Mouse (Mus musculus): ENCODE measurements around the gene Mrpl42. TPM values are rescaled to one million over a fixed set of nuclear protein-coding genes. Genes with fewer than 3 reads are reported as not detected.

Mrpl42 gene
- 10.0 and 14.5 TPM in 2 replicates for polyA plus RNA-seq (2012)

DNA sequence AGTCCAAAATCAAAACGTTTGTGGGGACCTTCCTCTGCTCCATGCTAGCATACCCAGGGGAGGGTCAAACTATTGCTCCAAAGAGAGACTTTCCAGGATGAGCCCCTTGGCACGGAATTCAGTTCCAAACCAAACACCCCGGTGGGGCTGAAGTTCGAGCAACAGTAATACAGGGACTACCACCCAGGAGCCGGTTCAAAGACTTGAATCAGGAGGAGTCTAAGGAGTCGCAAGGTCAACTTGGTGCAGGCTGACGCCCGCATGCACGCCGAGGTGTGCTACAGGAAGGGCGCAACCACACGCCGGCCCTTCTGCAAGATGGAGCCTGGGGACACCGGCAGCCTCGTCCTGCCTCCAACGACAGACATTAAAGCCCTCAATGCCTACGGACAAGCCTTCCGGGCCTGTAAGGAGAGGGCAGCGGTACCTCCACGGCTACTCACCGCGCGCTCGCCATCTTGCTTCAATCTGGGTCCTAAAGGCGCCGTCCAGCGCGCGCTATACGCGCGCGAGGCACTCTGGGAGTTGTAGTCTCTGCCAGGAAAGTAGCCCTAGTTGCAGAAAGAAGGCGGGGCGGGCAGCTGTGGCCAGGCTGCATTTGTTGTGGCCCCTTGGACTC is at the start of gene Mrpl42:
TSS of gene Mrpl42 (minus strand) at position 478 of the 619 bp plus-strand sequence.
- TF ChIP-seq GATA1 (IDR thresholded peaks at IDR 0.05; ENCODE audit: low read length): no peak

DNA sequence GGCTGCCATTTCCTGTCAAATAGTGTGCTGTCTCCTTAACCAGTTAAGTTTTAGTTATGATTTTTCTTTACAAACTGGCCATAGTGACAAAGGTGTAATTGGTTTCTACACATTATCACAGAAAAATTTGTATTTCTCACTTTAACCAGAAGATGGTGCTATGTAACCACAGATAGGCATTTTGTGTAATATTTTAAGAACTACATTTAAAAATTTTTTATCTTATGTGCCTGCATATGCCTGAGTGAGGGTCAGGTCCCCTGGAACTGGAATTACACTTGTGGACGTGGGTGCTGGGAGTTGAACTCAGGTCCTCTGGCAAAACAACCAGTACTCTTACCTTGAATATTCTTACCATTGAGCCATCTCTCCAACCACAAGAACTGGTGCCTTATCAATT is 48.8 kb upstream of the Mrpl42 start:
- no peak for TF ChIP-seq GATA1 (IDR thresholded peaks at IDR 0.05; ENCODE audit: low read length)

DNA sequence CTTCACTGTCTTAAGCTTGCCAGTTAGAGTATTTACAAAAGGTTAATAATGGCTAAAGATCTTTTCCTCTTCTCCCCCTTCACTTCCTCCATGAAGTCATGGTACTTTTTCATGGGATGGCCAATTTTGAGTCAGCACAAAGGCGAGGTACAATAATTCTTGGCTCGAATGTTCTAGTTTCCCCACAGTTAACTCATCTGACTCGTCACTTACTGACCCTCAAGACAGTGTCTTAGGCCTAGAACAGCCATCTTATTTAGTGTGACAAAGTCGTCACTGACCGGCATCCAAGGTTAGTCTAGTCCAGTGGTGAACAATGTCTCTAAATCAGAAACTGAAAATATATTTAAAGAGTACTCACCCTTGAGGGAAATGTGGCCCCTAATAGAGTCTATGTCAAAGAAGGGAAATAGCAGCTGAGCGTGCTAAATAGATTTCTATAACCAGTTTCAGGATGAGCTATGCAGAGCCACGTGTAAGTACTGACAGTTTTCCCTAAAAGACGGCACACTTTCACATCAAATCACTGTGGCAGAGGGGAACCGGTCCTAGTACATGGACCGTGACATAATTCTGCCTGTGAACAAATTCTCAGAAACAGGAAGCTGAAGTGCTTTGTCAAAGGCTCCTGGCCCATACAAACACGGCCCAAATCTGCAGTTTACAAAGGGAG is 46.5 kb upstream of the Mrpl42 start:
- no peak for TF ChIP-seq GATA1 (IDR thresholded peaks at IDR 0.05; ENCODE audit: low read length)

DNA sequence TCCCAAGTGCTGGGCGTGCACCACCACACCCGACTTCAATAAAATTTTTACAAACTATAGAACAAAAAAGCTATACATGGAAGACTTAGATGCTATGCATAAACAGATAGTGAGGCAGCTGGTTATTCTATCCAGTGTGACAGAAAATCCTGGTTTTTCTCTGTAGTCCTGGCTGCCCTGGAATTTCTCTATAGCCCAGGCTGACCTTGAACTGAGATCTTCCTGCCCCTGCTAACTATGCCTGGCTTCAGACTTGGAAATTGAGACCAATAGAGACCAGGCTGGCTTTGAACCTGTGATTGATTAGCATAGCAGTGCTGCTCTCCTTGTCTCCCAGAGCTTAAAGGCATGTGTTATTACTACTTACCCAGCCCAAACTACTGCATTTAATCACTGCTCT is 44.4 kb upstream of the Mrpl42 start:
- TF ChIP-seq GATA1 (IDR thresholded peaks at IDR 0.05; ENCODE audit: low read length): no peak

DNA sequence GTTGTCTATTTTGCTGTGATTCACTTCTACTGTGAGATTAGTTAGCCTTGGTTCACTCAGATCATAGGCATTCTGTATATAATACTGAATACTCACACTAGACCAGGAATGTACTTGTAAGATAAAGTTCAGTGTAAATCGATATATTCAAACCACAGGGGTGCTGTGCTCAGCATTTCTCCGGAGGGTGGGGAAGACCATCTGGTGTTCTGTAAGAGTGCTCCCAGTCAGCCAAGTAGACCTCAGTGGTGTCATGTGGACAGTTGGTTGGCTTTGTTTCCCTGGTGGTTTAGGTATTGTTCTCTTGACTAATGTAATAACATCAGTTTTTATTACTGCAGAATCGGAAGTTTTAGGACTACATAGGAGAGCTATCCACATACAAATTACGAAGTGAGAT is 43.3 kb upstream of the Mrpl42 start:
- no peak for TF ChIP-seq GATA1 (IDR thresholded peaks at IDR 0.05; ENCODE audit: low read length)

DNA sequence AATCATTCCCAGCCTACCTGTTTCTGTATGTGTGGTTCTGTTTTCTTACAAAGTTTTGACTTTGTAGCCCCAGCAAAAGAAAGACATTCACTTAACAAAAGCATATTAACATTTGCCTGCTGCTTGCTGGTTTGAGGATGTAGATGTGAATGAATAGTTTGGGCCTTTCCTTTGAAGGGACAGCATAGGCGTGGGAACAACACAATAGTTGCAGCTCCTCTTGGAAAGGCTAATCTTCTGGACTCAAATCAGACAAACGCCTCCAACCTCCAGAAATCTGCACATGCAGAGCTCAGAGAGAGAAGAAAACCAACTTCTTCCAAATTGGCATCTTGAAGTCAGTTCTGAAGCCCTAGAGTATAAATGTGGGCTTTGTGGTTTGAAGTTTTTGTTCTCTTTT is 42.9 kb upstream of the Mrpl42 start:
- no peak for TF ChIP-seq GATA1 (IDR thresholded peaks at IDR 0.05; ENCODE audit: low read length)

DNA sequence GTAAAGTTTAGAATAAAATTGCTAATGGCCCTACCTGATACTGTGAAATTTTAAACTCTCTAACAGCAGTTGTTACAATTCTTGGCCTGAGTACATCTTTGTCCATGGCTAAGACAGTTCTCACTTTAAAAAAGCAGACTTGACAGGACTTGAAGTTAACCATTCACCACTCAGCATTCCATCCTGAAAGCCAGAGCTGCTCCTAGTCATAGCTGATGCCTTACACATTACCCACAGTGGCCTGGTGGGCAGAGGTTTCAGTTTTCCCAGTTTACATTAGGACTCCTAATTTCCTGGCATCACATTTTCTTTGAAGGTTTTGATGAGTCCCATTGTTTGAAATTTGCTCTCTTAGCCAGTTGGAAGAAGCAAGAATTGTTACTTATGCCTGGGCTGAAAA is 42.3 kb upstream of the Mrpl42 start:
- TF ChIP-seq GATA1 (IDR thresholded peaks at IDR 0.05; ENCODE audit: low read length): no peak

DNA sequence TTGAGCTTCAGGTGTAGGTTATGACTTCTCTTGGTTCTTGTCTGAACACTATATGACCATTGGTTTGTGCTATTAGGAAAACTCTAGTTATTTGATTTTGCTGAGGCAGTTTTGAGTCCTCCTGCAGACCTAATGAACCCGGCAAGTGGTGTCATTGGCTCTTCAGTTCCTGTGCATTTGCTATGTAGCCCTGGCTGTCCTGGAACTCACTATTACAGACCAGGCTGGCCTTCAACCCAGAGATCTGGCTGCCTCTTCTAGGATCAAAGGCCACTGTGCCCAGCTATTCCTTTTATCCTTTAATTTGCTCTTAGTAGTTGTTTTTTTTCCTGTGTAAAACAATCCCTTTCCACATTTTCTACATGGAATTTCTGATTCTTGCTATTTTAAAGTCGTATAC is 41.6 kb upstream of the Mrpl42 start:
- TF ChIP-seq GATA1 (IDR thresholded peaks at IDR 0.05; ENCODE audit: low read length): no peak

DNA sequence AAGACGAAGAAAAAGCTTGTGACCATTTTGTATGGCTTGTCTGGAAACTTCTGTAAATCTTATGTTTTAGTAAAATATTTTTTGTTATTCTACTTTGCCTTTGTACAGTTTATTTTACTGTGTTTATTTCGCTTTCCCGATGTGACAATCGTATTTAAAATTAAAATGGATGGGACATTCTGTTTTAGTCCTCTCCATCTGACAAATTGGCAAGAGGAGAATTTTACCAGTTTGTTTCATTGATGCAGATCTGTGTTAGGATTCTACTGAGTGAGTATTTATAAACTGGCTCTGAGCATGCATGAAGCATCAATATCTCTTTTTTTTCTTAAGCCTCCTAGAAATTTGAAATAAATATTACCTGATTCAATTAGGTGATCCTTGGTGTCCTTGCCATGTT is 41.2 kb upstream of the Mrpl42 start:
- no peak for TF ChIP-seq GATA1 (IDR thresholded peaks at IDR 0.05; ENCODE audit: low read length)

DNA sequence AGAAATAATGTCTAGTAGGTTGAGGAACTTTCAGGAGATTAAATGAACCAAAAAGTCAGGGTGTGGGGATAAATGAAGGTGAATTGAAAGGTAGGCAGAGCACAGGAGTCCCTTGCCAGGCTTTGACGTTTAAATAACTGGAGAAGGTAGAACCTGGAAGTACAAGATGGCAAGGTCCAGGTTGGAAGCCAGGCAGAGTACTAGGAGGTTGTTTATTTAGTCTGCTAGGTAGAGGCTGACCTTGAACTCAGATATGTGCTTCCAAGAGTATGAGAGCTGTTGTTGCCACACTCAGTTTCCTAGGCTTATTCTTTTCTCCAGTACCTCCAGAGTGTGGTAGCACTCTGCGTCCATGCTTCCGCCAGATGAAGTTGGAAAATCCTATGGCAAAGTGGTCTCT is 38.1 kb upstream of the Mrpl42 start:
- no peak for TF ChIP-seq GATA1 (IDR thresholded peaks at IDR 0.05; ENCODE audit: low read length)

DNA sequence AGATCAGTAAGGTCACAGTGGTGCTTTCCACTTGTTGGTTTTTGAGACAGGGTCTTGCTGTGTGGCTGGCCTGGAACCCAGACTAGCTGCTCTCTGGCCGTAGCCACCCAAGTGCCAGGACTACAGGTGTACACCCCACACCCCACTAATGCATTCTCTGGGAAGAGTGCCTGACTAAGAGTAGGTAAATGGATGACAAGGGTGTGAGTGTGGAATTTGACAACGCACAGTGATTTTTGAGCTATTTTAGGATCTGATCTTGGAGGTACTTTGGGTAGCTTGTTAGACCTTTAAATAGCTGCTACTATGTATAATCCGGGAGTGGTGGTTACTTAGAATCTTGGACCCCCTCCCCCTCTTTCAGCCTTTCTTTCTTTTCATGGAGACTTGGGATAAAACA is 37.5 kb upstream of the Mrpl42 start:
- no peak for TF ChIP-seq GATA1 (IDR thresholded peaks at IDR 0.05; ENCODE audit: low read length)

DNA sequence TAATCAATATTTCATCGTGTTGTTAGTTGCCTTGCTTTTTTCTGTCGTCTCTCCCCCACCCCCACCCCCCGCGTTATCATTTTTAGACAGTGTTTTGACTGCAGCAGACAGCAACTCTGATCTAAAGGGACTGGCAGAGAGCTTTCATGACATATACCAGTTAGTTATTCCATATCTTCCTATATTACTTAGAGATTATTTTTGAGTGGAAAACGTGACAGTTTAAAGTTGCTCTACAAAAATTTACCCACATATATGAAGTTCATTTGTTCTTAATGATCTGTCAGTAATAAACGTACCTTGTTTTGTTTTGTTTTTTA is 34.4 kb upstream of the Mrpl42 start:
- TF ChIP-seq GATA1 (IDR thresholded peaks at IDR 0.05; ENCODE audit: low read length): no peak

DNA sequence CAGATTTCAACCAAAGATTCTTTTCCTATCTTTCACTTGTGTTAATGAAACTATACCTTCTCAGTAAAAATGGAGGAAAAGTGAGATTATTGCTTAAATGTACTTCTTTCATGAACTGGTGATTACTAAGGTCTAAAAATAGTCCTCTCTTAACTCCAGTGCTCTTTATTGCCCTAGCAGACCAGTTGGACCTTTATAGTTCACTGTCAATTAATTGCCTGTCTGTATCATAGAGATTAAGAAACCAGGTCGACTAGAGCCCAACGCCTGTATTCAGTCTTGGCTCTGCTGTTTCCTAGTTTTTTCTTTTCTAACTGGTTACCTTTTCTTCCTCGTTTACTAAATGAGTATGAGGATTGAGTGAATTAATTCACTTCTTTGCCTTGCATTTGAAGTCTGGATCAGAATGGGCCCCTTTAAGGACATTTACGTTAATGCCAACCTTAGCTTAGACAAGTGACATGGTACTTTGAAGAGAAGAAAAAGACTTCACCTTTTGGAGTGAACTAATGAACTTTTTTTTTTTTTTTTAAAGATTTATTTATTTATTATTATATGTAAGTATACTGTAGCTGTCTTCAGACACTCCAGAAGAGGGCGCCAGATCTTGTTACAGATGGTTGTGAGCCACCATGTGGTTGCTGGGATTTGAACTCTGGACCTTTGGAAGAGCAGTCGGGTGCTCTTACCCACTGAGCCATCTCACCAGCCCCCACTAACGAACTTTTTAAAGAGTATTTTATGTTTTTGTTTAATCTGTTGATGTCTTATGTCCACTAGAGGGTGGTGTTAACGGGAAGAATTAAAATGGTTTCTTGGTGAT is 33.9 kb upstream of the Mrpl42 start:
- no peak for TF ChIP-seq GATA1 (IDR thresholded peaks at IDR 0.05; ENCODE audit: low read length)

DNA sequence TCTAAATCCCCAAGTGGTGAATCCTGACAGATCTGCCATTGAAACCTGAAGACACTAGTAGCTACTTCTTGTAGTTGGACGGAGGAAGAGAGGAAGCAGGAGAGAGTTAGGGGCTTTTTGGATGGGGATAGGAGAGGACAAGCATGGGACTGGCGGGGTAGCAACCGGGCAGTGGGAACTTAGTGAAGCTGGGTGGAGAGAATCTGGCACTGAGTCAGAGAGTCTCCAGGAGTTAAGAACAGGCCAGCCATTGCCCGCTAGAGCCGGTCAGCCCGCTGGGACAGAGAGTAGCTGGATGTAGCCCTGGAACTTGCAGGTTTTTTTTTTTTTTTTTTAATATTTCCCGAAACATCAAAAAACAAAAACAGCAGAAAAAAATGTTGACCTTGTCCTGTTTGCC is 31.6 kb upstream of the Mrpl42 start:
- no peak for TF ChIP-seq GATA1 (IDR thresholded peaks at IDR 0.05; ENCODE audit: low read length)

DNA sequence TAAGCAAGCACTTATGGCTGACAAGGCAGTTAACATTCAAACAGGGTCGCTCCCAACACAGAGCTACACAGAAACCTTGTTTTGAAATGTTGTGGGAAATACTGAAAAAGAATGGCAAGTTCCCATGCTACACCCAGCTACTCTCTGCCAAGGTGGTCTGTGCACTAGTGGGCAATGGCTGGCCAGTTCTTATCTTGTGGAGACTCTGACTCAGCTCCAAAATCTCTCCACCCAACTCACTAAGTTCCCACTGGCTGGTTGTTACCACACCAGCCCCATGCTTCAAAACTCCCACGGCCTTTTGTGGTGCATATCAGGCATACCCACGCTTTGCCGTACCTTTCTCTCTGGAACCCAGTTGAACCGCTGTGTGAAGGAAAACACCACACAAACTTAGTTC is 31.2 kb upstream of the Mrpl42 start:
- no peak for TF ChIP-seq GATA1 (IDR thresholded peaks at IDR 0.05; ENCODE audit: low read length)

DNA sequence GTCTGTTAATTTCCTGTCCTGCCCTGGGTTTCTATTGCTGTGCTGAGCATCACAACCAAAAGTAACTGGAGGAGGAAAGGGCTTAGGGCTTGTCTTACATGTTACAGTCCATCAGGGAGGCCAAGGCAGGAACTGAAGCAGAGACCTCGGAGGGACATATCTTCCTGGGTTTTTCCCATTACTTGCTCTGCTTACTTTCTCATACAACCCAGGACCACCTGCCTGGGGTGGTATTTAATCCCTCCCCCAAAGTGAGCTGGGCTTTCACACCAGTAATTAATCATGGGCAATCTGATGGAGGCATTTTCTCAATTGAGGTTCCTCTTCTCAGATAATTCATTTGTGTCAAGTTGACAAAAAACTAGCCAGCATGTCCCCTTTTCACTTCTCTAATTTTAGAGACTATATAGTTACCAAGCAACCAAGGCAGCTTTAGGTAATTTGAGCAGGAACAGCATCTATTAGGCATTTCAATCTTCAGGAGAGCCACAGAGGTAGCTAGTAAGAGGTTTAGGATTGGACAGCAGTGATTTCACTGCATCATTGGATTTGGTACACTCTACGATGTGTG is 28.9 kb upstream of the Mrpl42 start:
- TF ChIP-seq GATA1 (IDR thresholded peaks at IDR 0.05; ENCODE audit: low read length): no peak

Measured in G1E-ER4 (cell line).